ENCODE assay signal across 27 mouse cellular contexts in genomic region chr19:44589591-44590223, GRCm38 (mm10). TPM values are rescaled to one million over a fixed set of nuclear protein-coding genes. Genes with fewer than 3 reads are reported as not detected.
"Had no signal": no experiment of that assay in that cellular context is flagged by ENCODE, and none has a peak within 500 bp of the region (broad histone marks: within the 10 kb centered on the region; RNA-seq: fewer than 3 reads in every experiment).

No protein-coding gene starts in this region.

- H3K4me1 ChIP-seq: limb, embryonic 12.5 days; limb, embryonic 15.5 days; liver, embryonic 15.5 days; lung, embryonic 15.5 days; midbrain, embryonic 13.5 days had no signal

- H3K4me3 ChIP-seq: limb, embryonic 12.5 days; limb, embryonic 15.5 days; liver, embryonic 15.5 days; lung, embryonic 15.5 days; megakaryocyte, embryonic 14.5 days; midbrain, embryonic 10.5 days; midbrain, embryonic 13.5 days; myocyte; neural tube, embryonic 13.5 days had no signal

- ATAC-seq: midbrain, embryonic 13.5 days; midbrain, embryonic 16.5 days had no signal

- H3K27ac ChIP-seq: kidney, postnatal 0 days; limb, embryonic 12.5 days; limb, embryonic 15.5 days; liver, embryonic 15.5 days; lung, embryonic 15.5 days; midbrain, embryonic 10.5 days; midbrain, embryonic 13.5 days had no signal

- DNase-seq: kidney, adult 11 months; kidney, postnatal 25 days; left cerebral cortex, postnatal 4 days; lung, adult 18-20 months; lung, postnatal 10 days; lung, postnatal 36 days; retina, postnatal 1 day; right cerebral cortex, postnatal 25 days; spleen, adult 18-20 months; thymus, adult 18-20 months; thymus, postnatal 36 days had no signal

- H3K36me3 ChIP-seq: limb, embryonic 12.5 days; limb, embryonic 15.5 days; liver, embryonic 15.5 days; lung, embryonic 15.5 days; midbrain, embryonic 10.5 days; midbrain, embryonic 13.5 days; neural tube, embryonic 13.5 days had no signal

- H3K9ac ChIP-seq: limb, embryonic 12.5 days; limb, embryonic 15.5 days; liver, embryonic 15.5 days; lung, embryonic 15.5 days; midbrain, embryonic 13.5 days; neural tube, embryonic 13.5 days had no signal

- H3K9me3 ChIP-seq: limb, embryonic 12.5 days; limb, embryonic 15.5 days; liver, embryonic 15.5 days; lung, embryonic 15.5 days; midbrain, embryonic 10.5 days; midbrain, embryonic 13.5 days; neural tube, embryonic 13.5 days had no signal

- H3K4me2 ChIP-seq: limb, embryonic 12.5 days; limb, embryonic 15.5 days; liver, embryonic 11.5 days; liver, embryonic 15.5 days; lung, embryonic 15.5 days; midbrain, embryonic 13.5 days; neural tube, embryonic 13.5 days had no signal

RNA-seq across cellular contexts. Expression of gene Gm20538, which starts 37.1 kb away (rescaled TPM):
- total RNA-seq: layer of hippocampus, postnatal 14 days; left cerebral cortex, adult 8-10 months; left cerebral cortex, postnatal 14 days; left cerebral cortex, postnatal 4 days; monocyte, adult 5-6 weeks had no signal
- polyA plus RNA-seq: limb, embryonic 12.5 days; limb, embryonic 15.5 days; liver, embryonic 11.5 days; liver, embryonic 15.5 days; lung, embryonic 15.5 days; midbrain, embryonic 10.5 days; midbrain, embryonic 13.5 days; midbrain, embryonic 16.5 days; myocyte; neural tube, embryonic 13.5 days had no signal
